Mouse (Mus musculus) kidney, adult 2 months (tissue): ENCODE data around the gene Mfsd7a.

Source experiments
- CTCF ChIP-seq: fragments of 200-500 bp; conservative IDR thresholded peaks from 2 replicates; pipeline ENCODE4 v1.5.1; 2011; ENCODE audit warnings: low read depth, mild to moderate bottlenecking, control low read depth, low read length, moderate library complexity, mixed read lengths; ENCODE audit not compliant: insufficient read depth, insufficient read length
- POLR2A ChIP-seq: fragments of 200-500 bp; IDR thresholded peaks from one replicate; pipeline ENCODE4 v1.6.1; 2011; ENCODE audit warnings: low read depth, low read length, control low read depth

GRCm38 (mm10) chr5:108452422-108452821 is 3.7 kb upstream of the Mfsd7a start:
- no peak for TF ChIP-seq POLR2A
- TF ChIP-seq CTCF = no peak
